In the genomic region with DNA sequence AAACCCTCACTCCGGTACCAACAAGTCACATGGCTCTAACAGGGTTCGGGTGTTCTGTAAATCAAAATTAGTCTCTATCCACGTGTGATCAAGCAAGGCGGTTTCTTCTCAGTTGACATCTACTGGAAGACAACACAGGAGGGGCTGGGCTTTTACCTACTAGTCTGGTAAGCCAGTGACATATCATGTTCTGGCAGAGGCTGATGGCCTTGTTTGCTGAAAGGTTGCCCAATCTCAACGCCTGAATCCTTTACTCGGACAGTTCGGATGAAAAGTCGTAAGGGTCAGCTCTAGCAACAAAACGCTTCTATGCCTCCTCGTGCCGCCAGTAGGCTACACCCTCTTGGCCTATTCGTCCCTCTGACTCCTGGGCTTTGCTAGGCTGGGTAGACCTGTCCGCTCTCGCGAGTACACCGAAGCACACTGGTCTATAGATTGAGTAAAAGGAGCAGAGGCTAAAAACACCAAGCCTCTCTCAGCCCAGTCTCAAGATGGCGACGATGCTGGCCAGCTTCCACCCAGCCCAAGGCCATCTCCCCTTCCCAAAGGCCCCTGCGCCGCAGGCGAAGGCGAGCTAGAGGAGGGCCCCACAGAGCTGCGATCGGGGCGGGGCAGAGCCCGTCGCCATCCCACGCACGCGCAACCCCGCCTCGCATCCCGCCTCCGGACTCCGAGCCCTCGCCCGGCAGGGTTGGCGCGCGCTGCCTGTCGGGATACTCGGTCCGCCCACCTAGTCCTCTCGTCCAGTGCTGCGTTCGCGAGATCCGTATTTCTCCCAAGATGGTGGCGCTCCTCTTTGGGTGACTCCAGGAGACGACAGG, we compare ENCODE assay signal across 8 mouse cellular contexts. TPM values are rescaled to one million over a fixed set of nuclear protein-coding genes. Genes with fewer than 3 reads are reported as not detected.
DNase-seq lines count a peak whose midpoint lies in the region; ATAC-seq lines count a peak whose summit lies in the region.

A gene (plus strand): TSS at position 706 of the 821 bp plus-strand sequence.

- under 1% methylated on average over 50 of the region's 50 CpGs for WGBS in hindbrain, embryonic 15.5 days

- peak within 1 kb of the TSS; percentile 100 for H3K27ac ChIP-seq in hindbrain, embryonic 15.5 days (replicated peaks)

- H3K4me1 ChIP-seq in hindbrain, embryonic 15.5 days (replicated peaks) = peaks cover 15% of the 10 kb centered on the region

- H3K9me3 ChIP-seq in hindbrain, embryonic 15.5 days = no peaks in the 10 kb centered on the region

- no peaks in the 10 kb centered on the region for H3K36me3 ChIP-seq in hindbrain, embryonic 15.5 days

- peak; percentile 98 for ATAC-seq in hindbrain, embryonic 15.5 days (ENCODE audit: low FRiP score, low read depth)

- no peaks in the 10 kb centered on the region for H3K27me3 ChIP-seq in hindbrain, embryonic 15.5 days

- peak within 1 kb of the TSS; percentile 70 for H3K4me2 ChIP-seq in hindbrain, embryonic 15.5 days

- DNase-seq in T-cell, adult 2 months (ENCODE audit: low spot score) = peak; percentile 98
- DNase-seq in cerebellum, postnatal 36 days = peak; percentile 96 to 98
- DNase-seq in frontal cortex, postnatal 36 days (ENCODE audit: low spot score in 2 of 2) = peak; percentile 97 to 98
- peak; percentile 97 for DNase-seq in left cerebral cortex, adult 11 months (ENCODE audit: low spot score)
- peak; percentile 98 to 99 for DNase-seq in lung, postnatal 4 days
- DNase-seq in retina, postnatal 7 days (ENCODE audit: low read depth, low spot score) = peak; percentile 97
- peak; percentile 88 for DNase-seq in urinary bladder, postnatal 10 days (ENCODE audit: low spot score)

- peak within 1 kb of the TSS; percentile 94 for H3K9ac ChIP-seq in hindbrain, embryonic 15.5 days

- H3K4me3 ChIP-seq in hindbrain, embryonic 15.5 days = peak within 1 kb of the TSS; percentile 76

RNA-seq across cellular contexts. Expression of the gene that starts here (rescaled TPM):
- polyA plus RNA-seq in hindbrain, embryonic 15.5 days (2015; fragmentation: Nextera tagmentation; extraction: Ambion mirVana) = 162 and 175 TPM in 2 replicates

Comparison
In these comparisons a context has a peak if more than half of its experiments do, and no peak if none do; other contexts are left out.
1. Peak in every context shown above with its lines: DNase-seq, ATAC-seq, H3K4me3 ChIP-seq and H3K27ac ChIP-seq.